Mouse (Mus musculus) MEL (cell line): ENCODE measurements at regions not wholly inside any gene's neighbourhood (a gene's known extent, or its start where the extent isn't known, plus 50 kb on each side); places are given as distances from the start of the nearest gene placed in this dataset.

Experiments used
- CHD1 ChIP-seq: IDR thresholded peaks from 2 replicates; pipeline ENCODE4 v1.6.1; 2012; ENCODE audit warnings: low read depth, mild to moderate bottlenecking, inconsistent platforms, low read length, improper control_type of control experiment
- CTCF ChIP-seq, 3 experiments: IDR thresholded peaks in 2 of 3; conservative IDR thresholded peaks in 1 of 3; 2 replicates each; pipeline ENCODE4 v1.5.1; 2011 to 2012; ENCODE audit warnings: low read length in 3 of 3, low read depth in 2 of 3, mild to moderate bottlenecking in 2 of 3, improper control_type of control experiment in 1 of 3, inconsistent platforms in 1 of 3, mixed read lengths in 1 of 3, moderate library complexity in 1 of 3; ENCODE audit not compliant: control insufficient read depth in 1 of 3, insufficient read depth in 1 of 3, poor library complexity in 1 of 3, severe bottlenecking in 1 of 3
- GATA1 ChIP-seq: IDR thresholded peaks from 2 replicates; pipeline ENCODE4 v1.6.1; 2011; ENCODE audit warnings: low read depth, low read length, improper control_type of control experiment
- HCFC1 ChIP-seq: IDR thresholded peaks from 2 replicates; pipeline ENCODE4 v1.6.1; 2012; ENCODE audit warnings: low read depth, mild to moderate bottlenecking, inconsistent platforms, low read length, improper control_type of control experiment, moderate library complexity
- NELFE ChIP-seq: IDR thresholded peaks from 2 replicates; pipeline ENCODE4 v1.6.1; 2011; ENCODE audit warnings: low read depth, low read length, improper control_type of control experiment
- POLR2A ChIP-seq, 2 experiments: IDR thresholded peaks; 2 replicates each; pipeline ENCODE4 v1.6.1; 2011 to 2012; ENCODE audit warnings: low read length in 2 of 2, mild to moderate bottlenecking in 2 of 2, control low read depth in 1 of 2, improper control_type of control experiment in 1 of 2, low read depth in 1 of 2, moderate library complexity in 1 of 2; ENCODE audit not compliant: control insufficient read depth in 1 of 2, insufficient read depth in 1 of 2, poor library complexity in 1 of 2
- TAL1 ChIP-seq: IDR thresholded peaks from 2 replicates; pipeline ENCODE4 v1.6.1; 2012; ENCODE audit warnings: mild to moderate bottlenecking, inconsistent platforms, low read length, moderate library complexity, mixed read lengths
- USF1 ChIP-seq: IDR thresholded peaks from 2 replicates; pipeline ENCODE4 v1.6.1; 2014; ENCODE audit warnings: low read depth, mild to moderate bottlenecking, inconsistent platforms, low read length, improper control_type of control experiment, moderate library complexity
- ZC3H11A ChIP-seq: IDR thresholded peaks from 2 replicates; pipeline ENCODE4 v1.6.1; 2012; ENCODE audit warnings: low read depth, mild to moderate bottlenecking, inconsistent platforms, low read length, improper control_type of control experiment
- ZNF384 ChIP-seq: IDR thresholded peaks from 2 replicates; pipeline ENCODE4 v1.6.1; 2012; ENCODE audit warnings: low read depth, mild to moderate bottlenecking, inconsistent platforms, low read length, improper control_type of control experiment

- TF ChIP-seq ZNF384 (no peak), ZC3H11A (no peak), POLR2A (IDR thresholded peaks at IDR 0.05; ENCODE audit: control insufficient read depth in 1 of 2, insufficient read depth in 1 of 2, low read depth in 1 of 2, low read length in 2 of 2, poor library complexity in 1 of 2) (no peak), USF1 (no peak), CTCF (IDR thresholded peaks at IDR 0.05 in 2 of 3, conservative IDR thresholded peaks at IDR 0.05 in 1 of 3; ENCODE audit: control insufficient read depth in 1 of 3, insufficient read depth in 1 of 3, low read depth in 2 of 3, low read length in 3 of 3, poor library complexity in 1 of 3, severe bottlenecking in 1 of 3) (no peak), GATA1 (no peak), NELFE (no peak), TAL1 (no peak), HCFC1 (no peak), CHD1 (no peak)
Measured at GRCm38 (mm10) chrX:137265956-137266355, 144.1 kb upstream of the Esx1 start.
